Mouse (Mus musculus) small intestine, adult 2 months (tissue): Measurements from ENCODE around the gene Ppm1l.

Experiments
- CTCF ChIP-seq: fragments of 200-500 bp; IDR thresholded peaks from 2 replicates; pipeline ENCODE4 v1.5.1; 2012; ENCODE audit warnings: low read depth, mild to moderate bottlenecking, control low read depth, inconsistent platforms, low read length, moderate library complexity, mixed read lengths; ENCODE audit not compliant: insufficient replicate concordance, insufficient read length; ENCODE audit errors: extremely low read depth
- POLR2A ChIP-seq: fragments of 200-500 bp; IDR thresholded peaks from 2 replicates; pipeline ENCODE4 v1.6.1; 2012; ENCODE audit warnings: low read depth, mild to moderate bottlenecking, control low read depth, inconsistent platforms, low read length, moderate library complexity

GRCm38 (mm10) chr3:69489669-69490068, 173.0 kb downstream of the Ppm1l start:
- TF ChIP-seq CTCF (no peak), POLR2A (no peak)
